Mouse (Mus musculus) neural tube, embryonic 14.5 days (tissue): ENCODE data around the gene Kcne3. TPM values are rescaled to one million over a fixed set of nuclear protein-coding genes. Genes with fewer than 3 reads are reported as not detected.

Source experiments
- ATAC-seq: fragments of 200-750 bp; cut with Nextera tagmentation; 2 replicates; pipeline ENCODE4 v1.8.0; 2017; ENCODE audit warnings: low read depth, mild to moderate bottlenecking, moderate TSS enrichment, moderate library complexity
- H3K27ac ChIP-seq: fragments of 300-500 bp; sonication (generic); 2 replicates; pipeline ENCODE4 v1.5.1; 2014; ENCODE audit warnings: low read depth, mild to moderate bottlenecking, control low read depth, low read length, moderate library complexity, mixed read lengths
- H3K27me3 ChIP-seq: fragments of 300-500 bp; sonication (generic); 2 replicates; pipeline ENCODE4 v1.6.1; 2014; ENCODE audit warnings: low read length; ENCODE audit not compliant: control insufficient read depth, insufficient read depth
- H3K36me3 ChIP-seq: fragments of 300-500 bp; sonication (generic); 2 replicates; pipeline ENCODE4 v1.6.1; 2014; ENCODE audit warnings: low read length, mixed read lengths; ENCODE audit not compliant: control insufficient read depth, insufficient read depth
- H3K4me1 ChIP-seq: fragments of 300-500 bp; sonication (generic); 2 replicates; pipeline ENCODE4 v1.6.1; 2014; ENCODE audit warnings: low read length; ENCODE audit not compliant: control insufficient read depth, insufficient read depth
- H3K4me2 ChIP-seq: fragments of 300-500 bp; sonication (generic); 2 replicates; pipeline ENCODE4 v1.6.1; 2014; ENCODE audit warnings: mild to moderate bottlenecking, low read depth, low read length, control low read depth
- H3K4me3 ChIP-seq: fragments of 300-500 bp; sonication (generic); 2 replicates; pipeline ENCODE4 v1.5.1; 2014; ENCODE audit warnings: low read depth, low read length, control low read depth, mixed read lengths
- H3K9ac ChIP-seq: fragments of 300-500 bp; sonication (generic); replicated peaks from 2 replicates; pipeline ENCODE4 v1.6.1; 2014; ENCODE audit warnings: low read depth, mild to moderate bottlenecking, control low read depth, low read length, mixed read lengths
- H3K9me3 ChIP-seq: fragments of 300-500 bp; sonication (generic); 2 replicates; pipeline ENCODE4 v1.6.1; 2016; ENCODE audit warnings: low read length; ENCODE audit not compliant: control insufficient read depth
- WGBS: fragments of 180-500 bp; shearing (Covaris S2); extraction: QIAGEN DNeasy Blood & Tissue Kit; methylation state at CpG from one replicate; pipeline ENCODE4 v1.1.7; 2014; 5-methylcytosine and 5-hydroxymethylcytosine counted together
- polyA plus RNA-seq: library from polyadenylated mRNA; unstranded; fragments of >200 nt; fragmentation: Nextera tagmentation; extraction: Ambion mirVana; gene quantifications from 2 replicates; pipeline ENCODE4 v1.2.1, GENCODE M21; 2014

Kcne3 gene
- polyA plus RNA-seq, 1 experiment from 2014 or later: 0.62 TPM

GRCm38 (mm10) chr7:100150086-100150485 is 26.2 kb upstream of the Kcne3 start:
- Histone ChIP-seq H3K36me3 (no peaks in the 10 kb centered on the region), H3K4me2 (no peak overlapping the region), H3K4me3 (no peak overlapping the region), H3K4me1 (no peaks in the 10 kb centered on the region), H3K27me3 (no peaks in the 10 kb centered on the region), H3K9me3 (no peaks in the 10 kb centered on the region), H3K9ac (no peak overlapping the region), H3K27ac (no peak overlapping the region)
- no peak for ATAC-seq
- 49% methylated on average over 10 of the region's 10 CpGs for WGBS

- H3K36me3 ChIP-seq: no peaks in the 10 kb centered on the region
- no peak overlapping the region for H3K27ac ChIP-seq
- no peak overlapping the region for H3K9ac ChIP-seq
- 80% methylated on average over 11 of the region's 11 CpGs for WGBS
- ATAC-seq: no peak
- no peak overlapping the region for H3K4me2 ChIP-seq
- no peaks in the 10 kb centered on the region for H3K27me3 ChIP-seq
- no peaks in the 10 kb centered on the region for H3K4me1 ChIP-seq
- H3K4me3 ChIP-seq: no peak overlapping the region
- no peaks in the 10 kb centered on the region for H3K9me3 ChIP-seq
Measured at GRCm38 (mm10) chr7:100150626-100151025, 25.7 kb upstream of the Kcne3 start.

- Histone ChIP-seq H3K4me2 (no peak overlapping the region), H3K27ac (no peak overlapping the region), H3K4me1 (peaks cover 3% of the 10 kb centered on the region; the same call in 1 of the 2 replicates), H3K9me3 (no peaks in the 10 kb centered on the region), H3K9ac (no peak overlapping the region), H3K4me3 (no peak overlapping the region), H3K36me3 (no peaks in the 10 kb centered on the region), H3K27me3 (no peaks in the 10 kb centered on the region)
- WGBS: 83% methylated on average over 4 of the region's 4 CpGs
- no peak for ATAC-seq
Measured at GRCm38 (mm10) chr7:100157669-100158068, 18.6 kb upstream of the Kcne3 start.

GRCm38 (mm10) chr7:100159105-100159841 is 17.0 kb upstream of the Kcne3 start, which contains the start of gene Lipt2:
Gene Lipt2 (plus strand): TSS chr7:100159277.
- peak within 1 kb of the TSS; percentile 74 for H3K4me2 ChIP-seq
- WGBS: under 1% methylated on average over 69 of the region's 78 CpGs
- H3K36me3 ChIP-seq: no peaks in the 10 kb centered on the region
- H3K4me1 ChIP-seq: peaks cover 3% of the 10 kb centered on the region; the same call in 1 of the 2 replicates
- H3K9ac ChIP-seq: peak within 1 kb of the TSS; percentile 83
- H3K9me3 ChIP-seq: no peaks in the 10 kb centered on the region
- H3K27ac ChIP-seq: peak within 1 kb of the TSS; percentile 88
- no peaks in the 10 kb centered on the region for H3K27me3 ChIP-seq
- H3K4me3 ChIP-seq: peak within 1 kb of the TSS; percentile 83
- peak; percentile 98 for ATAC-seq

GRCm38 (mm10) chr7:100160006-100160405 is 16.3 kb upstream of the Kcne3 start:
- no peaks in the 10 kb centered on the region for H3K27me3 ChIP-seq
- H3K4me3 ChIP-seq: peak overlapping the region; percentile 83
- peak; percentile 12; the same call in 1 of the 2 replicates for ATAC-seq
- H3K4me2 ChIP-seq: peak overlapping the region; percentile 74
- H3K9ac ChIP-seq: peak overlapping the region; percentile 83
- H3K4me1 ChIP-seq: peaks cover 3% of the 10 kb centered on the region; the same call in 1 of the 2 replicates
- H3K27ac ChIP-seq: peak overlapping the region; percentile 88
- no peaks in the 10 kb centered on the region for H3K36me3 ChIP-seq
- H3K9me3 ChIP-seq: no peaks in the 10 kb centered on the region
- 72% methylated on average over 7 of the region's 7 CpGs for WGBS

GRCm38 (mm10) chr7:100163506-100163905 is 12.8 kb upstream of the Kcne3 start:
- 82% methylated on average over 4 of the region's 4 CpGs for WGBS
- Histone ChIP-seq H3K27ac (no peak overlapping the region), H3K27me3 (no peaks in the 10 kb centered on the region), H3K4me1 (peaks cover 3% of the 10 kb centered on the region; the same call in 1 of the 2 replicates), H3K4me2 (no peak overlapping the region), H3K4me3 (no peak overlapping the region), H3K9me3 (no peaks in the 10 kb centered on the region), H3K9ac (no peak overlapping the region), H3K36me3 (no peaks in the 10 kb centered on the region)
- no peak for ATAC-seq

GRCm38 (mm10) chr7:100168654-100169053 is 7.6 kb upstream of the Kcne3 start:
- Histone ChIP-seq H3K9ac (no peak overlapping the region), H3K4me2 (no peak overlapping the region), H3K9me3 (no peaks in the 10 kb centered on the region), H3K4me3 (no peak overlapping the region), H3K27me3 (no peaks in the 10 kb centered on the region), H3K27ac (no peak overlapping the region), H3K36me3 (no peaks in the 10 kb centered on the region), H3K4me1 (no peaks in the 10 kb centered on the region)
- 77% methylated on average over 11 of the region's 11 CpGs for WGBS
- no peak for ATAC-seq

GRCm38 (mm10) chr7:100170756-100171155 is 5.5 kb upstream of the Kcne3 start:
- WGBS: 61% methylated on average over 4 of the region's 4 CpGs
- Histone ChIP-seq H3K27ac (no peak overlapping the region), H3K36me3 (no peaks in the 10 kb centered on the region), H3K9me3 (no peaks in the 10 kb centered on the region), H3K27me3 (no peaks in the 10 kb centered on the region), H3K4me3 (no peak overlapping the region), H3K4me2 (no peak overlapping the region), H3K4me1 (no peaks in the 10 kb centered on the region), H3K9ac (no peak overlapping the region)
- no peak for ATAC-seq
